Mouse (Mus musculus): ENCODE measurements around the gene Kcnk5. TPM values are rescaled to one million over a fixed set of nuclear protein-coding genes. Genes with fewer than 3 reads are reported as not detected.
A peak's percentile ranks its signal among the peaks of the same experiment; 100 is the strongest.

The Kcnk5 gene
- polyA plus RNA-seq, 1 experiment, result 32.0 TPM

- H3K4me3 ChIP-seq (ENCODE audit: insufficient read depth, low read depth, low read length), result no peak overlapping the region
- no peaks in the 10 kb centered on the region for H3K27me3 ChIP-seq (replicated peaks; ENCODE audit: control insufficient read depth, insufficient read depth, low read length)
- H3K4me1 ChIP-seq (ENCODE audit: control insufficient read depth, insufficient read depth, low read length), result no peaks in the 10 kb centered on the region
- H3K36me3 ChIP-seq (ENCODE audit: control insufficient read depth, insufficient read depth, low read length), result no peaks in the 10 kb centered on the region
- DNase-seq, result peak; percentile 47
- peak overlapping the region; percentile 92 for H3K27ac ChIP-seq (ENCODE audit: insufficient read depth, low read depth, low read length)
- no peak for TF ChIP-seq POLR2A (IDR thresholded peaks at IDR 0.05; ENCODE audit: low read depth, low read length)
- TF ChIP-seq CTCF (conservative IDR thresholded peaks at IDR 0.05; ENCODE audit: insufficient read depth, insufficient read length, low read depth, low read length), result no peak
- WGBS, result 65% methylated on average over 6 of the region's 6 CpGs
Measured at GRCm38 (mm10) chr14:20106271-20106670, 75.3 kb downstream of the Kcnk5 start.

GRCm38 (mm10) chr14:20103207-20103606 lies 78.4 kb downstream of the Kcnk5 start:
- peak overlapping the region; percentile 93 for H3K27ac ChIP-seq (ENCODE audit: insufficient read depth, low read depth, low read length)
- no peaks in the 10 kb centered on the region for H3K27me3 ChIP-seq (replicated peaks; ENCODE audit: control insufficient read depth, insufficient read depth, low read length)
- no peak overlapping the region for H3K4me3 ChIP-seq (ENCODE audit: insufficient read depth, low read depth, low read length)
- no peak for TF ChIP-seq CTCF (conservative IDR thresholded peaks at IDR 0.05; ENCODE audit: insufficient read depth, insufficient read length, low read depth, low read length)
- TF ChIP-seq POLR2A (IDR thresholded peaks at IDR 0.05; ENCODE audit: low read depth, low read length), result no peak
- peak; percentile 79 for DNase-seq
- 51% methylated on average over 4 of the region's 4 CpGs for WGBS
- H3K4me1 ChIP-seq (ENCODE audit: control insufficient read depth, insufficient read depth, low read length), result no peaks in the 10 kb centered on the region
- no peaks in the 10 kb centered on the region for H3K36me3 ChIP-seq (ENCODE audit: control insufficient read depth, insufficient read depth, low read length)

- H3K36me3 ChIP-seq (ENCODE audit: control insufficient read depth, insufficient read depth, low read length), result no peaks in the 10 kb centered on the region
- DNase-seq, result peak; percentile 80
- H3K27ac ChIP-seq (ENCODE audit: insufficient read depth, low read depth, low read length), result no peak overlapping the region
- no peaks in the 10 kb centered on the region for H3K27me3 ChIP-seq (replicated peaks; ENCODE audit: control insufficient read depth, insufficient read depth, low read length)
- no peaks in the 10 kb centered on the region for H3K4me1 ChIP-seq (ENCODE audit: control insufficient read depth, insufficient read depth, low read length)
- H3K4me3 ChIP-seq (ENCODE audit: insufficient read depth, low read depth, low read length), result no peak overlapping the region
- TF ChIP-seq POLR2A (IDR thresholded peaks at IDR 0.05; ENCODE audit: low read depth, low read length), result no peak
- no peak for TF ChIP-seq CTCF (conservative IDR thresholded peaks at IDR 0.05; ENCODE audit: insufficient read depth, insufficient read length, low read depth, low read length)
- WGBS, result 40% methylated on average over 5 of the region's 5 CpGs
Measured at GRCm38 (mm10) chr14:20098061-20098460, 83.5 kb downstream of the Kcnk5 start.

GRCm38 (mm10) chr14:20094942-20095341 lies 86.7 kb downstream of the Kcnk5 start:
- peak overlapping the region; percentile 24; the same call in 1 of the 2 replicates for H3K27ac ChIP-seq (ENCODE audit: insufficient read depth, low read depth, low read length)
- no peak overlapping the region for H3K4me3 ChIP-seq (ENCODE audit: insufficient read depth, low read depth, low read length)
- peak; percentile 48 for DNase-seq
- 28% methylated on average over 5 of the region's 5 CpGs for WGBS
- no peak for TF ChIP-seq CTCF (conservative IDR thresholded peaks at IDR 0.05; ENCODE audit: insufficient read depth, insufficient read length, low read depth, low read length)
- no peak for TF ChIP-seq POLR2A (IDR thresholded peaks at IDR 0.05; ENCODE audit: low read depth, low read length)
- no peaks in the 10 kb centered on the region for H3K4me1 ChIP-seq (ENCODE audit: control insufficient read depth, insufficient read depth, low read length)
- no peaks in the 10 kb centered on the region for H3K27me3 ChIP-seq (replicated peaks; ENCODE audit: control insufficient read depth, insufficient read depth, low read length)
- no peaks in the 10 kb centered on the region for H3K36me3 ChIP-seq (ENCODE audit: control insufficient read depth, insufficient read depth, low read length)

- H3K36me3 ChIP-seq (ENCODE audit: control insufficient read depth, insufficient read depth, low read length), result no peaks in the 10 kb centered on the region
- no peak overlapping the region for H3K27ac ChIP-seq (ENCODE audit: insufficient read depth, low read depth, low read length)
- H3K27me3 ChIP-seq (replicated peaks; ENCODE audit: control insufficient read depth, insufficient read depth, low read length), result no peaks in the 10 kb centered on the region
- H3K4me3 ChIP-seq (ENCODE audit: insufficient read depth, low read depth, low read length), result no peak overlapping the region
- peak; percentile 31 for DNase-seq
- H3K4me1 ChIP-seq (ENCODE audit: control insufficient read depth, insufficient read depth, low read length), result no peaks in the 10 kb centered on the region
- 20% methylated on average over 7 of the region's 7 CpGs for WGBS
- TF ChIP-seq CTCF (conservative IDR thresholded peaks at IDR 0.05; ENCODE audit: insufficient read depth, insufficient read length, low read depth, low read length) (no peak), POLR2A (IDR thresholded peaks at IDR 0.05; ENCODE audit: low read depth, low read length) (no peak)
Measured at GRCm38 (mm10) chr14:20093493-20093892, 88.1 kb downstream of the Kcnk5 start.

Other genes with a start within 250 kb of the Kcnk5 start
- gene Gng2, start 204.2 kb downstream of the Kcnk5 start, polyA plus RNA-seq (2012; rRNA removed), result 6.6 and 9.0 TPM in 2 replicates
- gene Saysd1, start 43.3 kb downstream of the Kcnk5 start, polyA plus RNA-seq (2012; rRNA removed), result 10.8 and 11.4 TPM in 2 replicates
- not detected in 2 replicates for gene Kcnk16, start 87.4 kb upstream of the Kcnk5 start, polyA plus RNA-seq (2012; rRNA removed)
- 22.4 and 25.4 TPM in 2 replicates for gene Nudt13, start 112.9 kb upstream of the Kcnk5 start, polyA plus RNA-seq (2012; rRNA removed)
- 21.4 and 22.7 TPM in 2 replicates for gene Ecd, start 166.3 kb upstream of the Kcnk5 start, polyA plus RNA-seq (2012; rRNA removed)
- 38.4 and 39.3 TPM in 2 replicates for gene Fam149b, start 166.4 kb upstream of the Kcnk5 start, polyA plus RNA-seq (2012; rRNA removed)
- gene Dnajc9, start 207.1 kb upstream of the Kcnk5 start, polyA plus RNA-seq (2012; rRNA removed), result 13.6 and 16.9 TPM in 2 replicates
- gene Mrps16, start 211.8 kb upstream of the Kcnk5 start, polyA plus RNA-seq (2012; rRNA removed), result 59.5 and 63.7 TPM in 2 replicates